Mouse (Mus musculus) testis, postnatal 14 days (tissue): ENCODE data around the gene Zbtb24.
"Not testable (repeated sequence)": the region's sequence is repeated elsewhere in the genome, so short reads cannot be mapped to it uniquely, and the experiment has no call there.

Experiments used
- DNase-seq: peaks from one replicate; pipeline ENCODE4 v3.0.0; 2021; ENCODE audit warnings: low spot score

Zbtb24 gene

GRCm38 (mm10) chr10:41450137-41450670 lies at the start of gene Zbtb24:
Gene Zbtb24 (plus strand): TSS chr10:41450383.
- DNase-seq: peak; percentile 93

- no peak for DNase-seq
Observed at GRCm38 (mm10) chr10:41401097-41401496, 49.1 kb upstream of the Zbtb24 start.

- no peak for DNase-seq
Observed at GRCm38 (mm10) chr10:41403364-41403763, 46.8 kb upstream of the Zbtb24 start.

- DNase-seq: no peak
Observed at GRCm38 (mm10) chr10:41403893-41404612, 46.1 kb upstream of the Zbtb24 start.

- not testable (repeated sequence) for DNase-seq
Observed at GRCm38 (mm10) chr10:41410176-41410575, 40.0 kb upstream of the Zbtb24 start.

GRCm38 (mm10) chr10:41410821-41411220 lies 39.4 kb upstream of the Zbtb24 start:
- not testable (repeated sequence) for DNase-seq

- DNase-seq: not testable (repeated sequence)
Observed at GRCm38 (mm10) chr10:41413471-41413870, 36.7 kb upstream of the Zbtb24 start.

GRCm38 (mm10) chr10:41415368-41415767 lies 34.8 kb upstream of the Zbtb24 start:
- DNase-seq: not testable (repeated sequence)

- no peak for DNase-seq
Observed at GRCm38 (mm10) chr10:41420496-41421200, 29.5 kb upstream of the Zbtb24 start.

- no peak for DNase-seq
Observed at GRCm38 (mm10) chr10:41423681-41424080, 26.5 kb upstream of the Zbtb24 start.

- DNase-seq: no peak
Observed at GRCm38 (mm10) chr10:41426368-41426767, 23.8 kb upstream of the Zbtb24 start.

GRCm38 (mm10) chr10:41434624-41435023 lies 15.6 kb upstream of the Zbtb24 start:
- no peak for DNase-seq

- DNase-seq: no peak
Observed at GRCm38 (mm10) chr10:41435141-41435540, 15.0 kb upstream of the Zbtb24 start.

- DNase-seq: no peak
Observed at GRCm38 (mm10) chr10:41448216-41448615, 2.0 kb upstream of the Zbtb24 start.

GRCm38 (mm10) chr10:41449684-41450083 lies 499 bp upstream of the Zbtb24 start:
- peak; percentile 46 for DNase-seq

- no peak for DNase-seq
Observed at GRCm38 (mm10) chr10:41450780-41451522, 768 bp downstream of the Zbtb24 start.

GRCm38 (mm10) chr10:41451656-41452055 lies 1.5 kb downstream of the Zbtb24 start:
- no peak for DNase-seq

- DNase-seq: no peak
Observed at GRCm38 (mm10) chr10:41452791-41453190, 2.6 kb downstream of the Zbtb24 start.

- no peak for DNase-seq
Observed at GRCm38 (mm10) chr10:41459990-41460389, 9.8 kb downstream of the Zbtb24 start.

GRCm38 (mm10) chr10:41460501-41460900 lies 10.3 kb downstream of the Zbtb24 start:
- DNase-seq: no peak

- DNase-seq: no peak
Observed at GRCm38 (mm10) chr10:41461057-41461722, 11.0 kb downstream of the Zbtb24 start.

- no peak for DNase-seq
Observed at GRCm38 (mm10) chr10:41464401-41464955, 14.3 kb downstream of the Zbtb24 start.
